Mouse (Mus musculus): Measurements from ENCODE around the gene Zfp672.
"Not testable (repeated sequence)": the region's sequence is repeated elsewhere in the genome, so short reads cannot be mapped to it uniquely, and the experiment has no call there.

Gene Zfp672

GRCm38 (mm10) chr11:58330276-58331148 is at the start of gene Zfp672, which contains the start of gene Sh3bp5l:
Gene Zfp672, minus strand, starts transcription at chr11:58330339.
Gene Sh3bp5l, plus strand, starts transcription at chr11:58330724.
- peak; percentile 92 to 94 for DNase-seq (ENCODE audit: low spot score in 2 of 2)

GRCm38 (mm10) chr11:58379516-58379915 is 49.4 kb upstream of the Zfp672 start:
- no peak for DNase-seq (ENCODE audit: low spot score in 2 of 2)

GRCm38 (mm10) chr11:58378763-58379278 is 48.7 kb upstream of the Zfp672 start, which contains the start of gene Lypd8:
Gene Lypd8, plus strand, starts transcription at chr11:58379043.
- no peak for DNase-seq (ENCODE audit: low spot score in 2 of 2)

- DNase-seq (ENCODE audit: low spot score in 2 of 2), result no peak
Measured at GRCm38 (mm10) chr11:58377686-58378085, 47.5 kb upstream of the Zfp672 start.

GRCm38 (mm10) chr11:58377273-58377672 is 47.1 kb upstream of the Zfp672 start:
- no peak for DNase-seq (ENCODE audit: low spot score in 2 of 2)

- not testable (repeated sequence) for DNase-seq (ENCODE audit: low spot score in 2 of 2)
Measured at GRCm38 (mm10) chr11:58366191-58366590, 36.1 kb upstream of the Zfp672 start.

GRCm38 (mm10) chr11:58364454-58364853 is 34.3 kb upstream of the Zfp672 start:
- no peak for DNase-seq (ENCODE audit: low spot score in 2 of 2)

- not testable (repeated sequence) for DNase-seq (ENCODE audit: low spot score in 2 of 2)
Measured at GRCm38 (mm10) chr11:58362562-58362961, 32.4 kb upstream of the Zfp672 start.

GRCm38 (mm10) chr11:58357844-58358534 is 27.9 kb upstream of the Zfp672 start:
- DNase-seq (ENCODE audit: low spot score in 2 of 2), result no peak

- DNase-seq (ENCODE audit: low spot score in 2 of 2), result no peak
Measured at GRCm38 (mm10) chr11:58357042-58357441, 26.9 kb upstream of the Zfp672 start.

- DNase-seq (ENCODE audit: low spot score in 2 of 2), result no peak
Measured at GRCm38 (mm10) chr11:58354927-58355326, 24.8 kb upstream of the Zfp672 start.

- DNase-seq (ENCODE audit: low spot score in 2 of 2), result no peak
Measured at GRCm38 (mm10) chr11:58354476-58354875, 24.3 kb upstream of the Zfp672 start.

- DNase-seq (ENCODE audit: low spot score in 2 of 2), result no peak
Measured at GRCm38 (mm10) chr11:58353709-58354108, 23.6 kb upstream of the Zfp672 start.

GRCm38 (mm10) chr11:58352681-58353548 is 22.8 kb upstream of the Zfp672 start:
- no peak for DNase-seq (ENCODE audit: low spot score in 2 of 2)

GRCm38 (mm10) chr11:58351179-58351578 is 21.0 kb upstream of the Zfp672 start:
- DNase-seq (ENCODE audit: low spot score in 2 of 2), result no peak

- no peak for DNase-seq (ENCODE audit: low spot score in 2 of 2)
Measured at GRCm38 (mm10) chr11:58350628-58351027, 20.5 kb upstream of the Zfp672 start.

- no peak for DNase-seq (ENCODE audit: low spot score in 2 of 2)
Measured at GRCm38 (mm10) chr11:58346745-58347144, 16.6 kb upstream of the Zfp672 start.

GRCm38 (mm10) chr11:58334746-58335145 is 4.6 kb upstream of the Zfp672 start:
- DNase-seq (ENCODE audit: low spot score in 2 of 2), result no peak

- DNase-seq (ENCODE audit: low spot score in 2 of 2), result no peak
Measured at GRCm38 (mm10) chr11:58331546-58331945, 1.4 kb upstream of the Zfp672 start.

GRCm38 (mm10) chr11:58331149-58331495 is 983 bp upstream of the Zfp672 start:
- DNase-seq (ENCODE audit: low spot score in 2 of 2), result no peak

GRCm38 (mm10) chr11:58329906-58330275 is 248 bp downstream of the Zfp672 start:
- DNase-seq (ENCODE audit: low spot score in 2 of 2), result no peak

GRCm38 (mm10) chr11:58326781-58327180 is 3.4 kb downstream of the Zfp672 start:
- DNase-seq (ENCODE audit: low spot score in 2 of 2), result no peak
